Mouse (Mus musculus): ENCODE data around the gene Cdc42se2. TPM values are rescaled to one million over a fixed set of nuclear protein-coding genes. Genes with fewer than 3 reads are reported as not detected.

The Cdc42se2 gene
- total and polyA plus RNA-seq, 2 experiments from 2014 or later: 139 to 144 TPM

DNA sequence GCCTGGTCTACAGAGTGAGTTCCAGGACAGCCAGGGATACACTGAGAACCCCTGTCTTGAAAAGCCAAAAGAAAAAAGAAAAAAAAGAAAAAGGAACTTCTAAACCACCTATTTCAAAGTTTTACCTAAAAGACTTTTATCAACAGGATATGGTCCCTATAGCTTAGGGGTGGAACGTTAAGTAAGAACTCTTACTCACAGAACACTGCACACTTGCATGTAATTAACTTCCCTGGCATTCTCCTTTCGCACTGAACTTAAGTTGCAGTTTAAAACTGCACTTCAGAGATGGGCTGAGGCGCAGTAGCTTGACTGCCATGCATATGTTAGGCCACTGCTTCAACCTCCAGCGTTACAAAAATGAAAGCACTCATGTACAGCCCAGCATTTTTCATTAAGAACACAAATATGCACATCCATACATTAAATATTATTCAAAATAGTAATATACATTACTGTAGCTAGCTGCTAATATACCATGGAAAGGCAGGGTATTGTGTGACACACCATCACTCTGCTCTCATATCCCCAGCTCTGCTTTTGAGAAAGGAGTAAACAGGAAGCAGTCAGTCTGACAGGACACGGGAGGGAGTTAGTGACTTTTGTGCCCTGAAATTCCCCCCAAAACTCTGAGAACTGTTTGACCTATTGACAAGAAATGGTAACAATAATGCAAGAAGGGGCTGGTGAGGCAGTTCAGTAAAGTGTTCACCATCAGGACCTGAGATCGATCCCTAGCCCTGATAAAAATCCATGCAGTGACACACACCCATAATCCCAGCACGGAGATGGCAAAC, 13.0 kb downstream of the Cdc42se2 start:
- no peaks in the 10 kb centered on the region for H3K9me3 ChIP-seq (ENCODE audit: low read length)
- no peak for ATAC-seq
- H3K4me2 ChIP-seq (ENCODE audit: low read depth, low read length): no peak overlapping the region
- no peak overlapping the region for H3K9ac ChIP-seq (replicated peaks; ENCODE audit: low read length)
- H3K4me3 ChIP-seq (ENCODE audit: low read length): no peak overlapping the region
- no peak for TF ChIP-seq CTCF (IDR thresholded peaks at IDR 0.05; ENCODE audit: low read depth)
- H3K27me3 ChIP-seq (ENCODE audit: insufficient read depth, low read length): no peaks in the 10 kb centered on the region
- DNase-seq (ENCODE audit: low spot score): no peak
- WGBS: 74% methylated on average over 7 of the region's 7 CpGs
- no peaks in the 10 kb centered on the region for H3K36me3 ChIP-seq (ENCODE audit: insufficient read depth, low read length)
- no peak overlapping the region for H3K27ac ChIP-seq
- H3K4me1 ChIP-seq (ENCODE audit: insufficient read depth, low read length): 0 out of 2 replicates have a peak, but pooled peaks cover 3% of the 10 kb centered on the region

DNA sequence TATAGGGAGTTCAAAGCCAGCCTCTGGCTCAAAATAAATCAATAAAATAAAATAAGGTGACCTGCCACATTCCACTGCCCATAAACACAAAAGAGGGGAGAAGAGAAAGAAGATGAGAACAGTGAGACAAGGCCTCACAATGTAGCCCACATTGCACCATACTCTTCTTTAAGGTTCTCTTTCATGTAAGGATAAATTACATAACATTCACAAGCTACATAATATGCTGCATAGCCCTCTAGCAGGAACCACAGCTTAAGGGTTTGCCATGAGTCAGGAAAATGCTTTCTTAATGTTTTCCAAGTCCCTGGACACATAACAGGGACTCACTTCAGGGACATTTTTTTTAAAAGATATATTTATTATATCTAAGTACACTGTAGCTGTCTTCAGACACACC, 15.9 kb downstream of the Cdc42se2 start:
- H3K27ac ChIP-seq: no peak overlapping the region
- no peak overlapping the region for H3K4me2 ChIP-seq (ENCODE audit: low read depth, low read length)
- H3K36me3 ChIP-seq (ENCODE audit: insufficient read depth, low read length): no peaks in the 10 kb centered on the region
- DNase-seq (ENCODE audit: low spot score) (no peak), ATAC-seq (no peak)
- no peak overlapping the region for H3K4me3 ChIP-seq (ENCODE audit: low read length)
- H3K27me3 ChIP-seq (ENCODE audit: insufficient read depth, low read length): no peaks in the 10 kb centered on the region
- no peaks in the 10 kb centered on the region for H3K9me3 ChIP-seq (ENCODE audit: low read length)
- peaks cover 7% of the 10 kb centered on the region; the same call in 1 of the 2 replicates for H3K4me1 ChIP-seq (ENCODE audit: insufficient read depth, low read length)
- no peak for TF ChIP-seq CTCF (IDR thresholded peaks at IDR 0.05; ENCODE audit: low read depth)
- no peak overlapping the region for H3K9ac ChIP-seq (replicated peaks; ENCODE audit: low read length)

DNA sequence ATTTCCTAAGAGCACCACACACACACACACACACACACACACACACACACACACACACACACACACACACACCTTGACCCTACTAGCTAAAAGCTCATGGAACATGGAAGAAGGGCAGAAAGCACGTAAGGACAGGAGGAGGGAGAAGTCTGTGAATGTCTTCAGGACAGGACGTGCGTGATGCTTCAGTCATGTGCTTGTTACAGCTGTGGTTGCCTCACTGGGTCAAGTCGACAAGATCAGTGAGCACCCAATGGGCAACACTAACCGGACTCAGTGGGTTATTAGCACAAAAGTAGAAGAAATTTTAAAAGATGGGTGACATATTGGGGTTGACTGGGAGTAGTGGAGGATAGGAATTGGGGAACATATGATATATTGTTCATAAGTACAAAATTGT, 17.6 kb downstream of the Cdc42se2 start:
- Histone ChIP-seq H3K4me3 (ENCODE audit: low read length) (no peak overlapping the region), H3K27me3 (ENCODE audit: insufficient read depth, low read length) (no peaks in the 10 kb centered on the region), H3K9ac (replicated peaks; ENCODE audit: low read length) (no peak overlapping the region), H3K36me3 (ENCODE audit: insufficient read depth, low read length) (no peaks in the 10 kb centered on the region), H3K27ac (no peak overlapping the region), H3K4me2 (ENCODE audit: low read depth, low read length) (no peak overlapping the region), H3K9me3 (ENCODE audit: low read length) (no peaks in the 10 kb centered on the region), H3K4me1 (ENCODE audit: insufficient read depth, low read length) (peaks cover 7% of the 10 kb centered on the region; the same call in 1 of the 2 replicates)
- no peak for TF ChIP-seq CTCF (IDR thresholded peaks at IDR 0.05; ENCODE audit: low read depth)
- ATAC-seq: no peak
- DNase-seq (ENCODE audit: low spot score): no peak
- 82% methylated on average over 5 of the region's 5 CpGs for WGBS

DNA sequence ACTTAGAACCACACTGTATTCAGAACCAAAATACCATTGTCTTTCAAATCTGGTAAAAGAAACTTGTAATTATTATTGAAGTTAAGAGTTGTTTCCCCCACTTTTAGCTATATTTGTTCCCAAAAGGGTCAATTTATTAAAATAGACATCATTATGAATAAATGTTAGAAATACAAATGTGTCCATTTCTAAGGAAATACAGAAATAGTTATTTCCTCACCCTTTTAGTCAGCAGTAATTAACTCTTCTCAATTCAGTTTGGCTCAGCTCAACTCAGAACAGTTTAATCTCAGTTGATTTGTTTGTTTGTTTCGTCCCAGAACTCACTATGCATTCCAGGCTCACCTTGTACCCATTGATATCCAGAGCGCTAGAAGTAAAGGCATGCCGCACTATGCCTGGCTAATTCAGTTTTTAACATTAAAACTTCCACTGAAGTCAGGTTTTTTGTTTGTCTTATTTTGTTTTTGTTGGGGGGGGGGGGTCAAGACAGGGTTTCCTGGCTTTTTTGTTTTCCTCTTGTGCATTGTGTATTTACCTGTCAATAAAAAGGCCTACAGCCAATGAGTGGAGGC, 19.3 kb downstream of the Cdc42se2 start:
- Histone ChIP-seq H3K9ac (replicated peaks; ENCODE audit: low read length) (no peak overlapping the region), H3K4me1 (ENCODE audit: insufficient read depth, low read length) (peaks cover 7% of the 10 kb centered on the region; the same call in 1 of the 2 replicates), H3K27me3 (ENCODE audit: insufficient read depth, low read length) (no peaks in the 10 kb centered on the region), H3K36me3 (ENCODE audit: insufficient read depth, low read length) (no peaks in the 10 kb centered on the region), H3K27ac (no peak overlapping the region), H3K9me3 (ENCODE audit: low read length) (no peaks in the 10 kb centered on the region), H3K4me2 (ENCODE audit: low read depth, low read length) (no peak overlapping the region), H3K4me3 (ENCODE audit: low read length) (no peak overlapping the region)
- no peak for ATAC-seq
- DNase-seq (ENCODE audit: low spot score): no peak
- 77% methylated on average over 3 of the region's 3 CpGs for WGBS
- TF ChIP-seq CTCF (IDR thresholded peaks at IDR 0.05; ENCODE audit: low read depth): no peak

DNA sequence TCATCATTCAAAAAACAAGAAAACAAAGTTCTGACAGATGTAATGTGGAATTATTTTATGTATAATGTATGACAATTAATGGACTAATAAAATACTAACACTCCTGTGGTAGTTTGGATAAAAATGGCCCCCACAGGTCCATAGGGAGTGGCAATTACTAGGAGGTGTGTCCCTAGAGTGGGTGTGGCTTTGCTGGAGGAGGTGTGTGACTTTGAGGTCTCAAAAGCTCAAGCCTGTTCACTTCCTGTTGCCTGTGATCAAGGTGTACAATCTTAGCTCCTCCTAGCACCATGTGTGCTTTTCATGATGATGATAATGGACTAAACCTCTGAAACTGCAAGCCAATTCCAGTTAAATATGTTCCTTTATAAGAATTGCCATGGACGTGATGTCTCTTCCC, 22.7 kb downstream of the Cdc42se2 start:
- DNase-seq (ENCODE audit: low spot score) (no peak), ATAC-seq (no peak)
- Histone ChIP-seq H3K4me2 (ENCODE audit: low read depth, low read length) (no peak overlapping the region), H3K27me3 (ENCODE audit: insufficient read depth, low read length) (no peaks in the 10 kb centered on the region), H3K4me3 (ENCODE audit: low read length) (no peak overlapping the region), H3K4me1 (ENCODE audit: insufficient read depth, low read length) (peaks cover 4% of the 10 kb centered on the region; the same call in 1 of the 2 replicates), H3K27ac (no peak overlapping the region), H3K9ac (replicated peaks; ENCODE audit: low read length) (no peak overlapping the region), H3K36me3 (ENCODE audit: insufficient read depth, low read length) (no peaks in the 10 kb centered on the region), H3K9me3 (ENCODE audit: low read length) (no peaks in the 10 kb centered on the region)
- 87% methylated on average over 1 of the region's 1 CpGs for WGBS
- no peak for TF ChIP-seq CTCF (IDR thresholded peaks at IDR 0.05; ENCODE audit: low read depth)

DNA sequence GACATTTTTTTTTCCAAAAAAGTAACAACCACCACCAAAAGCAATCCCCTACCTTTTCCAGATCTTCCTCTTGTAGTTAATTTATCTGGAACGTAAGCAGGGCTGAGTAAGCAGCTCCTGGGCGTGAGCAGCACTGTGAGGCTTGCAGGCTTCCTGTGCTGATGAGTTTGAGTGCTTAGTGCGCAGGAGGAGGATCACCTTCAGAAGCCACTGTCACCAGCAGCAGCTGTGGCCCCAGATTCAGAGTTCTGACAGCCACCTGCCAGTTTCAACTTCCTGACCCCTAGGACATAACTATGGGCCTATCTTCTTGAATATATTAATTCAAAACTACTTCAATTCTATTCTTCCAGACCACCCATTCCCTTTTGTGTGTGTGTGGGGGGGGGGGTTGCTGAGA, 23.4 kb downstream of the Cdc42se2 start:
- ATAC-seq (no peak), DNase-seq (ENCODE audit: low spot score) (no peak)
- H3K4me2 ChIP-seq (ENCODE audit: low read depth, low read length): no peak overlapping the region
- no peaks in the 10 kb centered on the region for H3K36me3 ChIP-seq (ENCODE audit: insufficient read depth, low read length)
- no peaks in the 10 kb centered on the region for H3K9me3 ChIP-seq (ENCODE audit: low read length)
- H3K9ac ChIP-seq (replicated peaks; ENCODE audit: low read length): no peak overlapping the region
- H3K27me3 ChIP-seq (ENCODE audit: insufficient read depth, low read length): no peaks in the 10 kb centered on the region
- H3K27ac ChIP-seq: no peak overlapping the region
- no peak overlapping the region for H3K4me3 ChIP-seq (ENCODE audit: low read length)
- no peak for TF ChIP-seq CTCF (IDR thresholded peaks at IDR 0.05; ENCODE audit: low read depth)
- WGBS: 68% methylated on average over 3 of the region's 3 CpGs
- H3K4me1 ChIP-seq (ENCODE audit: insufficient read depth, low read length): peaks cover 4% of the 10 kb centered on the region; the same call in 1 of the 2 replicates

DNA sequence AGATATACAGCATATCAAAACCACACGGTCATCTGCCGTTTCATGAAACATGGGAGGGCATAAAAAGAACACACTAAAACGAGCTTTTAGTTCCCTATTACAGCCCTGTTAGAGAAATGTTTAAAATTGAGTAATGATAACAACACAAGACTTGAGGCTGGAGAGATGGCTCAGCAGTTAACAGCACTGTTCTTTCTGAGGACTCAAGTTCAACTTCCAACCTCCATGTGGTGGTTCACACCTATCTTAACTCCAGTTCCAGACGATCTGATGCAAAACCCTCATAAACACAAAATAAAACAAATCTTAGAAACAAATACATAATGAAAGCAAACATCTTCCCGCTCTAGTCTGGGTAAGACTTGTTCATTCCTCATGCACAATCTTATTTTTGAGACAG, 24.7 kb downstream of the Cdc42se2 start:
- H3K4me2 ChIP-seq (ENCODE audit: low read depth, low read length): no peak overlapping the region
- 92% methylated on average over 5 of the region's 5 CpGs for WGBS
- no peak for ATAC-seq

More for the DNA sequence above, 24.7 kb downstream of the Cdc42se2 start:
- H3K36me3 ChIP-seq (ENCODE audit: insufficient read depth, low read length): no peaks in the 10 kb centered on the region
- no peak for TF ChIP-seq CTCF (IDR thresholded peaks at IDR 0.05; ENCODE audit: low read depth)
- H3K27ac ChIP-seq: no peak overlapping the region
- H3K4me1 ChIP-seq (ENCODE audit: insufficient read depth, low read length): peaks cover 4% of the 10 kb centered on the region; the same call in 1 of the 2 replicates
- H3K27me3 ChIP-seq (ENCODE audit: insufficient read depth, low read length): no peaks in the 10 kb centered on the region
- no peak overlapping the region for H3K4me3 ChIP-seq (ENCODE audit: low read length)
- DNase-seq (ENCODE audit: low spot score): no peak
- H3K9me3 ChIP-seq (ENCODE audit: low read length): no peaks in the 10 kb centered on the region
- H3K9ac ChIP-seq (replicated peaks; ENCODE audit: low read length): no peak overlapping the region

Data from hindbrain, postnatal 0 days (tissue).